8 mouse cellular contexts compared by ENCODE assay signal in genomic region chr8:93661739-93662138, GRCm38 (mm10).
DNase-seq lines count a peak whose midpoint lies in the region; ATAC-seq lines count a peak whose summit lies in the region.

No protein-coding gene starts in this region.

- under 1% methylated on average over 15 of the region's 15 CpGs for WGBS in embryonic facial prominence, embryonic 13.5 days
- 4% methylated on average over 15 of the region's 15 CpGs for WGBS in limb, embryonic 12.5 days
- 2% methylated on average over 15 of the region's 15 CpGs for WGBS in midbrain, embryonic 14.5 days
- WGBS in stomach, embryonic 16.5 days, result 3% methylated on average over 15 of the region's 15 CpGs

- peak overlapping the region; percentile 59; the same call in 1 of the 2 replicates for H3K9ac ChIP-seq in embryonic facial prominence, embryonic 13.5 days
- no peak overlapping the region for H3K9ac ChIP-seq in limb, embryonic 12.5 days (replicated peaks)
- peak overlapping the region; percentile 32; the same call in 1 of the 2 replicates for H3K9ac ChIP-seq in midbrain, embryonic 14.5 days (replicated peaks; ENCODE audit: low read length)
- H3K9ac ChIP-seq in stomach, embryonic 16.5 days (ENCODE audit: low read length), result 0 out of 2 replicates have a peak overlapping the region, but pooled peaks have one; percentile 19

- DNase-seq in spleen, adult 18-20 months, result peak; percentile 9 to 23
- DNase-seq in spleen, adult 12 weeks (ENCODE audit: low spot score), result no peak
- DNase-seq in heart, adult 9 months (ENCODE audit: low spot score in 2 of 2), result peak; percentile 60 to 62
- peak; percentile 75 for DNase-seq in kidney, adult 9 months
- peak; percentile 93 for DNase-seq in midbrain, embryonic 14.5 days

- peak overlapping the region; percentile 66 for H3K4me2 ChIP-seq in embryonic facial prominence, embryonic 13.5 days
- peak overlapping the region; percentile 55 for H3K4me2 ChIP-seq in limb, embryonic 12.5 days
- peak overlapping the region; percentile 57 for H3K4me2 ChIP-seq in midbrain, embryonic 14.5 days (ENCODE audit: low read length)
- peak overlapping the region; percentile 44 for H3K4me2 ChIP-seq in stomach, embryonic 16.5 days (ENCODE audit: low read depth, low read length)

- H3K27ac ChIP-seq in embryonic facial prominence, embryonic 13.5 days, result no peak overlapping the region
- H3K27ac ChIP-seq in limb, embryonic 12.5 days, result no peak overlapping the region
- H3K27ac ChIP-seq in midbrain, embryonic 14.5 days (replicated peaks; ENCODE audit: low read depth, low read length), result no peak overlapping the region
- H3K27ac ChIP-seq in stomach, embryonic 16.5 days (ENCODE audit: low read length), result no peak overlapping the region

- peaks cover 5% of the 10 kb centered on the region for H3K4me1 ChIP-seq in embryonic facial prominence, embryonic 13.5 days
- H3K4me1 ChIP-seq in limb, embryonic 12.5 days (replicated peaks), result 0 out of 2 replicates have a peak, but pooled peaks cover 11% of the 10 kb centered on the region
- no peaks in the 10 kb centered on the region for H3K4me1 ChIP-seq in midbrain, embryonic 14.5 days (ENCODE audit: control insufficient read depth, insufficient read depth, low read length)
- no peaks in the 10 kb centered on the region for H3K4me1 ChIP-seq in stomach, embryonic 16.5 days (ENCODE audit: control insufficient read depth, insufficient read depth, low read length)

- H3K4me3 ChIP-seq in embryonic facial prominence, embryonic 13.5 days, result peak overlapping the region; percentile 39
- peak overlapping the region; percentile 24 for H3K4me3 ChIP-seq in limb, embryonic 12.5 days (replicated peaks)
- peak overlapping the region; percentile 25 for H3K4me3 ChIP-seq in midbrain, embryonic 14.5 days (replicated peaks; ENCODE audit: low read depth, low read length)
- peak overlapping the region; percentile 29 for H3K4me3 ChIP-seq in stomach, embryonic 16.5 days (replicated peaks; ENCODE audit: low read length)

- H3K27me3 ChIP-seq in embryonic facial prominence, embryonic 13.5 days, result no peaks in the 10 kb centered on the region
- no peaks in the 10 kb centered on the region; the same call in 1 of the 2 replicates for H3K27me3 ChIP-seq in limb, embryonic 12.5 days
- H3K27me3 ChIP-seq in midbrain, embryonic 14.5 days (ENCODE audit: control insufficient read depth, insufficient read depth, low read length), result no peaks in the 10 kb centered on the region
- no peaks in the 10 kb centered on the region for H3K27me3 ChIP-seq in stomach, embryonic 16.5 days (ENCODE audit: control insufficient read depth, insufficient read depth, low read length)

- no peaks in the 10 kb centered on the region for H3K9me3 ChIP-seq in embryonic facial prominence, embryonic 13.5 days
- no peaks in the 10 kb centered on the region for H3K9me3 ChIP-seq in limb, embryonic 12.5 days
- H3K9me3 ChIP-seq in midbrain, embryonic 14.5 days (ENCODE audit: control insufficient read depth, low read length), result no peaks in the 10 kb centered on the region
- H3K9me3 ChIP-seq in stomach, embryonic 16.5 days (replicated peaks; ENCODE audit: control insufficient read depth, low read length), result no peaks in the 10 kb centered on the region

- H3K36me3 ChIP-seq in embryonic facial prominence, embryonic 13.5 days, result no peaks in the 10 kb centered on the region
- H3K36me3 ChIP-seq in limb, embryonic 12.5 days, result no peaks in the 10 kb centered on the region
- no peaks in the 10 kb centered on the region for H3K36me3 ChIP-seq in midbrain, embryonic 14.5 days (ENCODE audit: control insufficient read depth, insufficient read depth, low read length)
- H3K36me3 ChIP-seq in stomach, embryonic 16.5 days (ENCODE audit: control insufficient read depth, insufficient read depth, low read length), result no peaks in the 10 kb centered on the region

- ATAC-seq in embryonic facial prominence, embryonic 13.5 days (ENCODE audit: insufficient number of reproducible peaks, insufficient read depth, low FRiP score, low TSS enrichment, low read depth), result peak; percentile 86
- ATAC-seq in limb, embryonic 12.5 days (ENCODE audit: insufficient number of reproducible peaks, insufficient read depth, low FRiP score, low TSS enrichment, low read depth), result peak; percentile 92; the same call in 1 of the 2 replicates
- peak; percentile 85 for ATAC-seq in midbrain, embryonic 14.5 days (ENCODE audit: low FRiP score, low TSS enrichment)
- ATAC-seq in stomach, embryonic 16.5 days (ENCODE audit: insufficient read depth, low FRiP score), result peak; percentile 86
